In the genomic region with DNA sequence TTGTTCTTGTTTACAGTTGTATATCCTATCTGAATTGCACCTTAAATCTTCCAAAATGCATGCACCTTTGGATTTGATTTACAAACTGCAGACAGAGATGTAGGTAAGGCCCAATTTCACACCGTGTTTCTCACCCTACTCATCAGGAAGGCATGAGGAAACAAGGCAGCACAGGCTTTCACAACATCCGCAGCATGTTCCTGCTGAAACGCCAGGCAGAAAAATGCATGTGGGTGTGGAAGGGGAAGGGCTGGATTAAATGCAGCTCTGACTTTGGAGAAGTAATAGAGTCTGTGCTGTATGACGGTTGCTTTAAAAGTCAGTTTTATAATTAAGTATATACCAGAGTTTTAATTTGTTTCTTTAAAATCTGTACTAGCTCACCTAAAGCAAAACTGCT, we compare ENCODE assay signal across 9 mouse cellular contexts. TPM values are rescaled to one million over a fixed set of nuclear protein-coding genes. Genes with fewer than 3 reads are reported as not detected.
DNase-seq lines count a peak whose midpoint lies in the region; ATAC-seq and TF ChIP-seq lines count a peak whose summit lies in the region.
"Had no signal": no experiment of that assay in that cellular context is flagged by ENCODE, and none has a peak within 500 bp of the region (broad histone marks: within the 10 kb centered on the region; RNA-seq: fewer than 3 reads in every experiment).

No protein-coding gene starts in this region.

- WGBS in heart, embryonic 15.5 days: 29% methylated on average over 4 of the region's 4 CpGs
- 44% methylated on average over 4 of the region's 4 CpGs for WGBS in heart, embryonic 10.5 days
- 30% methylated on average over 4 of the region's 4 CpGs for WGBS in limb, embryonic 15.5 days

- H3K36me3 ChIP-seq in heart, embryonic 15.5 days: no peaks in the 10 kb centered on the region
- peaks cover 3% of the 10 kb centered on the region; the same call in 1 of the 2 replicates for H3K36me3 ChIP-seq in heart, embryonic 10.5 days
- no peaks in the 10 kb centered on the region for H3K36me3 ChIP-seq in limb, embryonic 15.5 days

- no peak for ATAC-seq in heart, embryonic 15.5 days (replicated peaks; ENCODE audit: insufficient number of reproducible peaks, insufficient read depth, low FRiP score, low read depth)
- no peak for ATAC-seq in limb, embryonic 15.5 days (ENCODE audit: insufficient number of reproducible peaks, low FRiP score, low TSS enrichment, low read depth)
- ATAC-seq in inflammation-experienced regulatory T-cells, adult 6 months: no peak

- no peak for TF ChIP-seq POLR2A in embryonic fibroblast, embryonic 13.5 days (IDR thresholded peaks at IDR 0.05; ENCODE audit: low read depth, low read length)

- no peak overlapping the region for H3K9ac ChIP-seq in heart, embryonic 15.5 days
- no peak overlapping the region for H3K9ac ChIP-seq in limb, embryonic 15.5 days

- H3K4me1 ChIP-seq in heart, embryonic 15.5 days (replicated peaks): peaks cover 10% of the 10 kb centered on the region
- H3K4me1 ChIP-seq in heart, embryonic 10.5 days: peaks cover 11% of the 10 kb centered on the region
- peaks cover 3% of the 10 kb centered on the region; the same call in 1 of the 2 replicates for H3K4me1 ChIP-seq in embryonic fibroblast, embryonic 13.5 days (ENCODE audit: control insufficient read depth, insufficient read depth, low read length)
- 0 out of 2 replicates have a peak, but pooled peaks cover 2% of the 10 kb centered on the region for H3K4me1 ChIP-seq in limb, embryonic 15.5 days

- DNase-seq in heart, embryonic 10.5 days (ENCODE audit: low spot score): no peak
- peak; percentile 49 for DNase-seq in 3T3-L1 (ENCODE audit: low read depth, low spot score)
- no peak for DNase-seq in thymus, postnatal 10 days (ENCODE audit: low spot score in 2 of 2)
- no peak for DNase-seq in embryo, embryonic 11 days

- H3K4me3 ChIP-seq in heart, embryonic 15.5 days: no peak overlapping the region
- H3K4me3 ChIP-seq in heart, embryonic 10.5 days: no peak overlapping the region
- H3K4me3 ChIP-seq in embryonic fibroblast, embryonic 13.5 days (ENCODE audit: insufficient read depth, low read length): no peak overlapping the region
- no peak overlapping the region for H3K4me3 ChIP-seq in limb, embryonic 15.5 days
- H3K4me3 ChIP-seq: midbrain, embryonic 10.5 days had no signal

- H3K9me3 ChIP-seq in heart, embryonic 15.5 days (replicated peaks): no peaks in the 10 kb centered on the region
- H3K9me3 ChIP-seq in heart, embryonic 10.5 days: no peaks in the 10 kb centered on the region
- H3K9me3 ChIP-seq in limb, embryonic 15.5 days: no peaks in the 10 kb centered on the region

- peak overlapping the region; percentile 37 for H3K27ac ChIP-seq in heart, embryonic 15.5 days
- H3K27ac ChIP-seq in heart, embryonic 10.5 days: no peak overlapping the region
- H3K27ac ChIP-seq in embryonic fibroblast, embryonic 13.5 days (ENCODE audit: insufficient read depth, low read length): peak overlapping the region; percentile 48
- H3K27ac ChIP-seq in limb, embryonic 15.5 days: peak overlapping the region; percentile 29; the same call in 1 of the 2 replicates
- H3K27ac ChIP-seq: midbrain, embryonic 10.5 days had no signal

- H3K4me2 ChIP-seq in heart, embryonic 15.5 days: no peak overlapping the region
- no peak overlapping the region for H3K4me2 ChIP-seq in limb, embryonic 15.5 days

- no peak for TF ChIP-seq CTCF in embryonic fibroblast, embryonic 13.5 days (IDR thresholded peaks at IDR 0.05; ENCODE audit: borderline replicate concordance, insufficient read depth, low read length)

- no peaks in the 10 kb centered on the region for H3K27me3 ChIP-seq in heart, embryonic 15.5 days
- H3K27me3 ChIP-seq in heart, embryonic 10.5 days (ENCODE audit: insufficient read depth, poor library complexity, severe bottlenecking): no peaks in the 10 kb centered on the region
- no peaks in the 10 kb centered on the region for H3K27me3 ChIP-seq in limb, embryonic 15.5 days

RNA-seq across cellular contexts. Expression of a gene that starts 1.9 kb away (rescaled TPM):
- 2.6 and 4.0 TPM in 2 replicates for polyA plus RNA-seq in heart, embryonic 15.5 days (2015; fragmentation: Nextera tagmentation; extraction: Ambion mirVana)
- polyA plus RNA-seq in heart, embryonic 10.5 days (2016; fragmentation: Nextera tagmentation; extraction: Ambion mirVana): 2.8 and 4.3 TPM in 2 replicates
- polyA plus RNA-seq in embryonic fibroblast, embryonic 13.5 days (2011; ENCODE audit: insufficient read length, low read depth, missing spikeins): 18.2 and 28.4 TPM in 2 replicates
- polyA plus RNA-seq in limb, embryonic 15.5 days (2015; fragmentation: Nextera tagmentation; extraction: Ambion mirVana): 9.3 and 9.7 TPM in 2 replicates
- polyA plus RNA-seq in inflammation-experienced regulatory T-cells, adult 6 months (2017; shearing (Covaris generic)): under 1 TPM in 1 of 3 experiments, not detected in 2; 0.17 TPM
